Mouse (Mus musculus): Measurements from ENCODE around the gene Serpina3f. TPM values are rescaled to one million over a fixed set of nuclear protein-coding genes. Genes with fewer than 3 reads are reported as not detected.

Serpina3f gene
- polyA plus RNA-seq, 1 experiment = not detected

- Histone ChIP-seq H3K4me3 (replicated peaks; ENCODE audit: insufficient read depth, low read depth, low read length) (no peak within 1 kb of the TSS), H3K27ac (ENCODE audit: insufficient read depth, low read length) (no peak within 1 kb of the TSS), H3K27me3 (ENCODE audit: control insufficient read depth, insufficient read depth, low read length) (no peaks in the 10 kb centered on the region), H3K4me1 (ENCODE audit: control insufficient read depth, insufficient read depth, low read length) (no peaks in the 10 kb centered on the region)
- DNase-seq = no peak
- TF ChIP-seq CTCF (IDR thresholded peaks at IDR 0.05; ENCODE audit: borderline replicate concordance, insufficient read depth, low read depth, low read length) (no peak), POLR2A (IDR thresholded peaks at IDR 0.05; ENCODE audit: borderline replicate concordance, insufficient read depth, low read length) (no peak)
These were observed 48.5 kb downstream of the Serpina3f start, which contains the start of gene Serpina3i for GRCm38 (mm10) chr12:104262863-104263262. Gene Serpina3i (plus strand): TSS chr12:104263122.

- WGBS = 92% methylated on average over 3 of the region's 3 CpGs
These were observed 52.0 kb downstream of the Serpina3f start for GRCm38 (mm10) chr12:104266374-104266773.

More at GRCm38 (mm10) chr12:104266374-104266773, 52.0 kb downstream of the Serpina3f start:
- no peak overlapping the region for H3K27ac ChIP-seq (ENCODE audit: insufficient read depth, low read length)
- TF ChIP-seq POLR2A (IDR thresholded peaks at IDR 0.05; ENCODE audit: borderline replicate concordance, insufficient read depth, low read length) (no peak), CTCF (IDR thresholded peaks at IDR 0.05; ENCODE audit: borderline replicate concordance, insufficient read depth, low read depth, low read length) (no peak)
- no peaks in the 10 kb centered on the region for H3K4me1 ChIP-seq (ENCODE audit: control insufficient read depth, insufficient read depth, low read length)
- H3K4me3 ChIP-seq (replicated peaks; ENCODE audit: insufficient read depth, low read depth, low read length) = no peak overlapping the region
- DNase-seq = no peak
- H3K27me3 ChIP-seq (ENCODE audit: control insufficient read depth, insufficient read depth, low read length) = no peaks in the 10 kb centered on the region

Other genes starting within 250 kb of the Serpina3f start
- 0.07 TPM in 1 of 2 replicates, not detected in the other for gene Serpina11, start 224.6 kb upstream of the Serpina3f start, polyA plus RNA-seq (2012; rRNA removed)
- 1.8 TPM in 2 replicates for gene Serpina9, start 200.8 kb upstream of the Serpina3f start, polyA plus RNA-seq (2012; rRNA removed)
- 0.05 TPM in 1 of 2 replicates, not detected in the other for gene Serpina12, start 170.1 kb upstream of the Serpina3f start, polyA plus RNA-seq (2012; rRNA removed)
- gene Serpina5, start 113.4 kb upstream of the Serpina3f start, polyA plus RNA-seq (2012; rRNA removed) = not detected in 2 replicates
- not detected in 2 replicates for gene Serpina3a, start 101.8 kb upstream of the Serpina3f start, polyA plus RNA-seq (2012; rRNA removed)
- gene Serpina3b, start 86.5 kb upstream of the Serpina3f start, polyA plus RNA-seq (2012; rRNA removed) = not detected in 2 replicates
- gene Serpina3c, start 60.7 kb upstream of the Serpina3f start, polyA plus RNA-seq (2012; rRNA removed) = 0.19 and 0.31 TPM in 2 replicates
- 2.2 and 2.9 TPM in 2 replicates for gene Serpina3g, start 21.7 kb downstream of the Serpina3f start, polyA plus RNA-seq (2012; rRNA removed)
- gene Serpina3i, start 48.6 kb downstream of the Serpina3f start, polyA plus RNA-seq (2012; rRNA removed) = 0.05 TPM in 1 of 2 replicates, not detected in the other
- gene Serpina3j, start 100.0 kb downstream of the Serpina3f start, polyA plus RNA-seq (2012; rRNA removed) = not detected in 2 replicates
- not detected in 2 replicates for gene Serpina3k, start 123.9 kb downstream of the Serpina3f start, polyA plus RNA-seq (2012; rRNA removed)
- gene Serpina3m, start 123.9 kb downstream of the Serpina3f start, polyA plus RNA-seq (2012; rRNA removed) = 0.06 TPM in 1 of 2 replicates, not detected in the other
- gene Serpina3n, start 192.2 kb downstream of the Serpina3f start, polyA plus RNA-seq (2012; rRNA removed) = 14.3 and 21.1 TPM in 2 replicates